Mouse (Mus musculus): Measurements from ENCODE around the gene Pou1f1. TPM values are rescaled to one million over a fixed set of nuclear protein-coding genes. Genes with fewer than 3 reads are reported as not detected.

Gene Pou1f1
- polyA plus RNA-seq, 1 experiment, result not detected

DNA sequence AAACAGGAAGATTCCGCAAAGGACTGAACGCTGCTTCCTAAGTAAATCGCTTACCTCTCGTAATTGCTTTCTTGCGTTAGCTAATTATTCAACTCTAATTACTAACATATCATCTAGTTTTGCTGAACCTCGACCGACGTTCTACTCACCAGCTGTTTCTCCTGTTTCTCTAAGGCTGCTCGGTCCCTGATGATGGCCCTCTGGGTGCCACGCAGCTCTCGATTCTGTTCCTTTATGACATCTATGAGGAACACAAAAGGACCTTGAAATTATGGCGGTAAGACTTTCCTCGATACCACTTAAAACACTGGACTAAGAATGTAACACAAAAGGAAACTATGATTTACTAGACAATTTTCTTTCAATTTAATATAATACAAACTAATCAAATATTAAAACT, 30.5 kb downstream of the Pou1f1 start:
- Histone ChIP-seq H3ac (ENCODE audit: control insufficient read depth, insufficient read length) (no peak overlapping the region), H3K27me3 (ENCODE audit: control insufficient read depth, insufficient read depth, insufficient read length) (no peaks in the 10 kb centered on the region), H3K4me2 (ENCODE audit: low read depth) (no peak overlapping the region)

DNA sequence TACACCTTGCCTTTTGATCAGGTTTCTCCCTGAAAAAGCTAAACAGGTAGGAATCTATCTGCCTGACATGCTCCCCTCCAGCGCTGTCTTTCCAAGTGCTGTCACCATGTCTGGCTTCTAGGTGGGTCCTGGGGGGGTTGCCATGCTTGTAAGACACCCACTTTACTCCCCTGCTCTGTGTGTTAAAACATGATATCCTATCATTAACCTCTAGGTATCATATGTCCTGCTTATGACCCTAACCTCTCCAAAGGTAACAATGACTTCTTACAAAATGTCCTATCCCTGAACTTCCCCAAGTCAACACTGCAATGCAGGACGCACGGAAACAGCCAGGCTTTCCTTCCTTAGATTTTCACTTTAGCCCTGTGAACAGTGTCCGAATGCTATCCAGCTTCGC, 34.0 kb downstream of the Pou1f1 start:
- no peak overlapping the region for H3K4me3 ChIP-seq
- H3K27me3 ChIP-seq (ENCODE audit: control insufficient read depth, insufficient read depth, insufficient read length), result no peaks in the 10 kb centered on the region
- H3K4me2 ChIP-seq (ENCODE audit: low read depth), result no peak overlapping the region
- peaks cover 26% of the 10 kb centered on the region for H3K79me2 ChIP-seq (ENCODE audit: control insufficient read depth, insufficient read depth)
- no peaks in the 10 kb centered on the region for H3K36me3 ChIP-seq (ENCODE audit: control insufficient read depth, insufficient read depth)
- TF ChIP-seq CEBPB (IDR thresholded peaks at IDR 0.05; ENCODE audit: insufficient read depth, poor library complexity, severe bottlenecking) (no peak), TCF12 (IDR thresholded peaks at IDR 0.05; ENCODE audit: insufficient read depth, poor library complexity, severe bottlenecking) (no peak), E2F4 (IDR thresholded peaks at IDR 0.05; ENCODE audit: insufficient read depth) (no peak), MYOD1 (IDR thresholded peaks at IDR 0.05; ENCODE audit: control insufficient read depth in 1 of 3, insufficient read length in 2 of 3, low read depth in 2 of 3) (no peak), POLR2AphosphoS2 (IDR thresholded peaks at IDR 0.05; ENCODE audit: insufficient read length, low read depth) (no peak), USF1 (IDR thresholded peaks at IDR 0.05; ENCODE audit: low read depth) (no peak), MYOG (IDR thresholded peaks at IDR 0.05; ENCODE audit: control insufficient read depth in 1 of 3, insufficient read depth in 1 of 3, insufficient read length in 2 of 3, low read depth in 2 of 3) (no peak), SRF (IDR thresholded peaks at IDR 0.05; ENCODE audit: control insufficient read depth, insufficient read length, low read depth) (no peak), TCF3 (IDR thresholded peaks at IDR 0.05; ENCODE audit: insufficient read length, low read depth) (no peak), MAX (IDR thresholded peaks at IDR 0.05; ENCODE audit: low read depth) (no peak), REST (IDR thresholded peaks at IDR 0.05; ENCODE audit: insufficient read depth, insufficient read length) (no peak), POLR2A (IDR thresholded peaks at IDR 0.05; ENCODE audit: insufficient read length, low read depth) (no peak)
- H3ac ChIP-seq (ENCODE audit: control insufficient read depth, insufficient read length), result no peak overlapping the region

More for the DNA sequence above, 30.5 kb downstream of the Pou1f1 start:
- TF ChIP-seq E2F4 (IDR thresholded peaks at IDR 0.05; ENCODE audit: insufficient read depth), result no peak
- no peak for TF ChIP-seq POLR2A (IDR thresholded peaks at IDR 0.05; ENCODE audit: insufficient read length, low read depth)
- TF ChIP-seq MYOG (IDR thresholded peaks at IDR 0.05; ENCODE audit: control insufficient read depth in 1 of 3, insufficient read depth in 1 of 3, insufficient read length in 2 of 3, low read depth in 2 of 3), result no peak
- no peak for TF ChIP-seq TCF3 (IDR thresholded peaks at IDR 0.05; ENCODE audit: insufficient read length, low read depth)
- no peak for TF ChIP-seq REST (IDR thresholded peaks at IDR 0.05; ENCODE audit: insufficient read depth, insufficient read length)
- no peak for TF ChIP-seq USF1 (IDR thresholded peaks at IDR 0.05; ENCODE audit: low read depth)
- TF ChIP-seq SRF (IDR thresholded peaks at IDR 0.05; ENCODE audit: control insufficient read depth, insufficient read length, low read depth), result no peak
- TF ChIP-seq MAX (IDR thresholded peaks at IDR 0.05; ENCODE audit: low read depth), result no peak
- no peak for TF ChIP-seq TCF12 (IDR thresholded peaks at IDR 0.05; ENCODE audit: insufficient read depth, poor library complexity, severe bottlenecking)
- no peak for TF ChIP-seq MYOD1 (IDR thresholded peaks at IDR 0.05; ENCODE audit: control insufficient read depth in 1 of 3, insufficient read length in 2 of 3, low read depth in 2 of 3)
- TF ChIP-seq CEBPB (IDR thresholded peaks at IDR 0.05; ENCODE audit: insufficient read depth, poor library complexity, severe bottlenecking), result no peak
- TF ChIP-seq POLR2AphosphoS2 (IDR thresholded peaks at IDR 0.05; ENCODE audit: insufficient read length, low read depth), result no peak
- no peak overlapping the region for H3K4me3 ChIP-seq
- H3K36me3 ChIP-seq (ENCODE audit: control insufficient read depth, insufficient read depth), result peaks cover 1% of the 10 kb centered on the region
- H3K79me2 ChIP-seq (ENCODE audit: control insufficient read depth, insufficient read depth), result peaks cover 5% of the 10 kb centered on the region

DNA sequence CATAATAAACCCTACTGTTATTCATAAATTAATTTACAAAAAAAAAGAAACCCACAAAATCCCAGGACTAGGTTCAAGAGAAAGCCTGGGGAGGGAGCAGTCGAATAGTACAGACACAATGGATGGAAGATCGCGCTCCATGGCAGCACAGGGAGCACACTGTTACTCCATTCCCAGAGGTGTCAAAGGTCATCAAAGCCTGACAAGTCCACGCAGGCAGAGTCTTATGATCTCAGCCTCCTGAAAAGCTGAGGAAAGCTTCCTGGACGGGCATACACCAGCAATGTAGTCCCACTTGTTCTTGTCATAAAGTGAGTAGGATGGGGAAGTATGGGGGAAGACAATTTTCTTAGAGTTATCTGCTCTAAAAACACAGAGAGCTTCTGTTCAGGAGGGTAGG, 37.1 kb downstream of the Pou1f1 start:
- Histone ChIP-seq H3K4me2 (ENCODE audit: low read depth) (no peak overlapping the region), H3K27me3 (ENCODE audit: control insufficient read depth, insufficient read depth, insufficient read length) (no peaks in the 10 kb centered on the region), H3K36me3 (ENCODE audit: control insufficient read depth, insufficient read depth) (no peaks in the 10 kb centered on the region), H3ac (ENCODE audit: control insufficient read depth, insufficient read length) (no peak overlapping the region), H3K4me3 (no peak overlapping the region), H3K79me2 (ENCODE audit: control insufficient read depth, insufficient read depth) (peaks cover 54% of the 10 kb centered on the region)
- TF ChIP-seq SRF (IDR thresholded peaks at IDR 0.05; ENCODE audit: control insufficient read depth, insufficient read length, low read depth), result no peak
- TF ChIP-seq MAX (IDR thresholded peaks at IDR 0.05; ENCODE audit: low read depth), result no peak
- TF ChIP-seq POLR2AphosphoS2 (IDR thresholded peaks at IDR 0.05; ENCODE audit: insufficient read length, low read depth), result no peak
- TF ChIP-seq TCF12 (IDR thresholded peaks at IDR 0.05; ENCODE audit: insufficient read depth, poor library complexity, severe bottlenecking), result no peak
- no peak for TF ChIP-seq MYOG (IDR thresholded peaks at IDR 0.05; ENCODE audit: control insufficient read depth in 1 of 3, insufficient read depth in 1 of 3, insufficient read length in 2 of 3, low read depth in 2 of 3)
- TF ChIP-seq MYOD1 (IDR thresholded peaks at IDR 0.05; ENCODE audit: control insufficient read depth in 1 of 3, insufficient read length in 2 of 3, low read depth in 2 of 3), result no peak
- TF ChIP-seq E2F4 (IDR thresholded peaks at IDR 0.05; ENCODE audit: insufficient read depth), result no peak

DNA sequence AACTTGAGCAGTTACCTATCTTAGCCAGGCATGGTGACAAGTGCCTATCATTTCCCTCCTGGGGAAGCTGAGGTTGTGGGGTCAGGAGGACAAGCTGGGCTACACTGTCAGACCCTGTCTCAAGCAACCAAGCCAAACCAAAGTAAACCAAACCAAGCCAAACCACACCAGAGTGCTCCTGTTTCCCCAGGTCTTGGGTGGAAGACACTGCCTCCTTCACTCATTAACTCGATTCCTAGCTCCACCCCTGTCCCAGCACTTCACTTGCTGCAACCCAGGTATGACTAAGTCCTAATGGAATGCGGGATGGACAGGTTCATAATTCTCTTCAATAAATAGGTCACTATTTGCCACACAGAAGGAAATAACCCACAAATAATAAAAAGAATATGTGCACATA, 39.3 kb downstream of the Pou1f1 start:
- Histone ChIP-seq H3K4me3 (no peak overlapping the region), H3K36me3 (ENCODE audit: control insufficient read depth, insufficient read depth) (no peaks in the 10 kb centered on the region), H3K4me2 (ENCODE audit: low read depth) (no peak overlapping the region), H3K79me2 (ENCODE audit: control insufficient read depth, insufficient read depth) (peaks cover 54% of the 10 kb centered on the region), H3K27me3 (ENCODE audit: control insufficient read depth, insufficient read depth, insufficient read length) (no peaks in the 10 kb centered on the region), H3ac (ENCODE audit: control insufficient read depth, insufficient read length) (no peak overlapping the region)
- TF ChIP-seq CEBPB (IDR thresholded peaks at IDR 0.05; ENCODE audit: insufficient read depth, poor library complexity, severe bottlenecking), result no peak
- TF ChIP-seq MAX (IDR thresholded peaks at IDR 0.05; ENCODE audit: low read depth), result no peak
- no peak for TF ChIP-seq REST (IDR thresholded peaks at IDR 0.05; ENCODE audit: insufficient read depth, insufficient read length)
- TF ChIP-seq TCF3 (IDR thresholded peaks at IDR 0.05; ENCODE audit: insufficient read length, low read depth), result no peak
- no peak for TF ChIP-seq POLR2AphosphoS2 (IDR thresholded peaks at IDR 0.05; ENCODE audit: insufficient read length, low read depth)
- no peak for TF ChIP-seq MYOD1 (IDR thresholded peaks at IDR 0.05; ENCODE audit: control insufficient read depth in 1 of 3, insufficient read length in 2 of 3, low read depth in 2 of 3)
- TF ChIP-seq E2F4 (IDR thresholded peaks at IDR 0.05; ENCODE audit: insufficient read depth), result no peak
- no peak for TF ChIP-seq POLR2A (IDR thresholded peaks at IDR 0.05; ENCODE audit: insufficient read length, low read depth)
- TF ChIP-seq MYOG (IDR thresholded peaks at IDR 0.05; ENCODE audit: control insufficient read depth in 1 of 3, insufficient read depth in 1 of 3, insufficient read length in 2 of 3, low read depth in 2 of 3), result no peak
- TF ChIP-seq TCF12 (IDR thresholded peaks at IDR 0.05; ENCODE audit: insufficient read depth, poor library complexity, severe bottlenecking), result no peak
- no peak for TF ChIP-seq SRF (IDR thresholded peaks at IDR 0.05; ENCODE audit: control insufficient read depth, insufficient read length, low read depth)
- no peak for TF ChIP-seq USF1 (IDR thresholded peaks at IDR 0.05; ENCODE audit: low read depth)
